Mouse (Mus musculus) gastrocnemius, adult 8-10 months (tissue): ENCODE results near the gene Slmap. TPM values are rescaled to one million over a fixed set of nuclear protein-coding genes. Genes with fewer than 3 reads are reported as not detected.
A peak's percentile ranks its signal among the peaks of the same experiment; 100 is the strongest.

Experiments
- DNase-seq, 2 experiments: peaks; one replicate each; pipeline ENCODE4 v3.0.0; 2022; ENCODE audit warnings: low spot score in 2 of 2
- total RNA-seq, 4 experiments: library from RNA; stranded (reverse); gene quantifications; 2 replicates each; pipeline ENCODE4 v1.2.4; 2022

Gene Slmap
- total RNA-seq, 4 experiments from 2014 or later, result 72.9 to 88.9 (median 79.3) TPM

- no peak for DNase-seq
Observed at GRCm38 (mm10) chr14:26477738-26478137, 57.0 kb downstream of the Slmap start.

DNA sequence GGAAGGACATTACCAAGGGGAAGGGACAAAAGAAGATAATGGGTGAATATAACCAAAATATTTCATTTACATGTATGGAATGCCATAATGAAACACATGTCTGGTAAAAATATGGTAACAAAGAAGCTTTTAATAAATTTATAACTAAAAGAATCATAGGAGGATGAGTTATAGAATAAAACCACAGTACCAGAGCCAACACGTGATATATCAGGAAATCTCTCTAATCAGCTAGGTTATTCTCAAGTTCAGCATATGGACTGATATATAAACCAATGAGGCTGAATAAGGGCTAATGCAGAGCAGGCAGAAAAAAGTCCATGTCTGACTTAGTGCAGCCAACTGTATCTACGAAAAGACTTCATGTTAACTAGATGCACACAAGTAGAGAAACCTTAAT is 58.3 kb downstream of the Slmap start:
- no peak for DNase-seq

DNA sequence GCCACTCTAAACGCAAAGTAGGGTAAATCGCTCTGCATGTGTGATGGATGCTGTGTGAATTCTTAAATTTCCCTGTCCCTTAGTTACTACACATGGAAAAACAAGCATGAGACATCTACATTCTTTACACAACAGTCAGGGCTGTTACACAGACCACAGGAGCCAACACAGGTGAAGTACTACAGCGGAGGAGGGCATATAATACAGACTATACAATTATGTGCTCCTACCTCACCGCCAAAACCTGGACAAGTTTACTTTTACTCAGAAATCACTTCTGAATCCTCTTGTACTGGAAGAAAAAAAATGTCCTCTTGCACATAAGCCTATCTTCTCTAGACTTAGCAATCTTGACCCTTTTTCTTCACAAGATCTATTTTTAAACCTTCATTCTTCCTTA is 66.8 kb downstream of the Slmap start:
- DNase-seq, result no peak

GRCm38 (mm10) chr14:26466544-26467125 is 68.1 kb downstream of the Slmap start:
- DNase-seq, result no peak

DNA sequence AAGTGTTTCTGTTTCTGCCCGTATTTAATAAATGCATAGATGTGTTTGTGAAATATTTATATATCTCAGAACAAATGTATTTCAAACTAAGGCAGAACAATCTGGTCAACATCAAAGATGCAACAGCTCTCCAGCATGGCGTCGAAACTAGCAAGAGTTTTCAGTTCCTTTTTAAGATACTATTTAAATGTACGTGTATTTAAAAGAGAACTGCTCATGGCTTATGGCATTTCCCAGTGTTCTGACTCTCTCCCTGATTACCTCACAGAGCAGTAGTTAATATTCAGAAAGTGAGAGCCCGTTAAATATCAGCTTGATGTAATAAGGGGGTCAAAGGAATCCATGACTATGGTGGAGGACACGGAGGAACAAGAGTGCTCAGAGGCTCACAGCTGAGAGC is 68.8 kb downstream of the Slmap start:
- DNase-seq, result no peak

DNA sequence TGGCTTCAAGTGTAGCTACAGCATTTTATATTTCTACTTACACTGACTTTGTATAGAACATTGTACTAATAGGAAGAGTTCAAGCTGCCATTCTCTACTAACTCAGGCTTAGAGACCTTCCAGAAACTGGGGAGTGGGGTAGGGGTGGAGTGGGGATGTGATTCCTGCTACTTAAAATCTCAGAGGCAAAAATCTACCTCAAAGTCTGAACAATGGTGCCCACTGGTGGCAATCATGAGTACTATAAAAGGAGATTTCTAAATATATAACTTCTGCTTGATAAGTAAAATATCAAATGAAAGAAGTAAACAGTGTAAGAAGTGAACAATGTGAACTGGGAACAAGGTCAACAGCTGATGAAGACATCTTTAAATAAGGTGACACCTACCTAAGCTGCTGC is 75.2 kb downstream of the Slmap start:
- no peak for DNase-seq

- no peak for DNase-seq
Observed at GRCm38 (mm10) chr14:26454851-26455250, 79.9 kb downstream of the Slmap start.

DNA sequence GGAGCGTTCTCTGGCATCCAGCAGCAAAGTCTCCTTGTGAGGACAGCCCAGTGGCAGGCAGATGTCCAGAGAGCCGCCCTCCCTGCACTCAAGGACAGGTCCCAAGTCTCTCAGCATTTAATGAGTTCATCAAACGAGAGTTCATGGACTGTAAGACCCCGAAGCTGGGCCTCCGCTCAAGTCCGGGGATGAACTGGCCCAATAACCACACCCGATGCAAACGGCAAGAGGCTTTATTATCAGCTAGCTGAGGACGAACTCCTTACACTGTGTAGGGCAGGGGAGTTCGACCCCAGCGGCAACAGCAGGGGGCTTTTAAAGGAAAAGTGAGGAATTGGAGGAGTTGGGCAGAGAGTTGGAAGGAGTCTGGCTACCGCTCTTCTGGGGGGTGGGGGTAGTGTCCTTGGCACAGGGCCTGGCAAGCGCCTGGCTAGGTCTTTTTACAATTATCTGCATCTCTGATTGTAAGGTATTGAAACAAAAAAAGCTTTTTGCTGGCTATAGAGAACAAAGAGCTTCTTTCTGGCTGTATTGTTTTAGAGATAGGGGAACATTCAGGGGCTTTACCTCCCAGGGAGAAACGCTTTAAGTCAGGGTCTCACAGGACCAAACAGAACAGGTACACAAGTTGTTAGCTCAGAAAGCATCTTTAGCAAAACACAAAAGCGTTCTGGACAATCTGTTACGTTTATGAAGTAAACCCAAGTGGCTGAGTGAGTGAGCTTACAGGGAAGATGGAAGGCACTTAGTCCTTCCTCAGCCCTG is 84.5 kb downstream of the Slmap start:
- peak; percentile 8 to 30 for DNase-seq

GRCm38 (mm10) chr14:26448581-26448980 is 86.2 kb downstream of the Slmap start:
- DNase-seq, result no peak

GRCm38 (mm10) chr14:26447223-26447622 is 87.5 kb downstream of the Slmap start:
- DNase-seq, result no peak

GRCm38 (mm10) chr14:26446538-26446937 is 88.2 kb downstream of the Slmap start:
- no peak for DNase-seq

- no peak for DNase-seq
Observed at GRCm38 (mm10) chr14:26442534-26442933, 92.2 kb downstream of the Slmap start.

DNA sequence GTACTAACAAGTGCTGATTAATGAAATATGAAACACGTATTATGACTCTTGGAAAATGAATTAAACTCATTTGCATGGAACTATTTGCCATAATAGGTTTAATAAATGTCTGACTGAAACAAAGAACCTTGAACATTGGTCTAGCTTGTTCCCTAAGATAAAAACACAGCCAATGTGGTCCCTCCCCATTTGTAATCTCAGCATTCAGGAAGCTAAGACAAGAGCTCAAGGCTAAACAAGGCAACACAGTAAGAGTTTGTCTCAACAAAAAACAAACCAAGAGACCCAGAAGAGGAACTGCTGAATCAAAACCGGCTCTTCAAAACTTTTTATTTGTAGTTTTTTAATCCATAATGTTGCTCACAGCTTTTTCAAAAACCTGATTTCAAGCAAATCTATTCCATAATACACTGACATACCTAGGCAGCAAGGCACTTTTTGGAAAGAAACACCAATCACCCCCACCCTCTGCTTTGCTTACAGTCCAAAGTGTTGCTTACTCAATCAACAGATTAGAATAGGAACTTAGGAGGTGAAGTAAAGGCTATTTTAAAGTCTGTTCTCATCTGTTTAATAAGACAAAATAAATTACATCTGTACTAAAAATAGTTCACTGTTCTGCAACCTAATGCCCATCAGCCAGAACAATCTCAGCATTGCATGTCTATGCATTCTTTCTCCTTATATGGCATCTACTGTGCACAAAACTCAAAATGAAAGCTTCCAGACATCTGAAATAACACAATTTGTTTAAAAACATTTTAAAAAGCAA is 93.5 kb downstream of the Slmap start:
- no peak for DNase-seq

GRCm38 (mm10) chr14:26439996-26440395 is 94.7 kb downstream of the Slmap start:
- no peak for DNase-seq

DNA sequence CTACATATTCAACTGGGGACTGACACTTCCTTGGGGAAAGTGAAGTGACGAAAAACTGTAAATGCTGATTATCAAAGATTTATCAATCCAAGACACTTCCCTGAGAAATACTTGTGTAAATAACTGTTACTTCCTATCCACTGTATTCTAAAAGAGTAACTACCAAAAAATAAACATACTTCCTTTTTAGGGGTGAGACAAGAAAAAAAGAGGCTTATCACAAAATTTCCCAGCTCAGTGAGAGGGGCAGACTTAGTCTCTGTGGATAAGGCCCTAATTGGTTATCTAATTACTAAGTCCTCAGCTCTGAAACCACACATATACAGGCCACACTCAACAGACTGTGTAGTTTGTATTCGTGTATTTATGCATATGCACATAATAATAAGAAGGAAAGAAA is 97.0 kb downstream of the Slmap start:
- DNase-seq, result no peak

- no peak for DNase-seq
Observed at GRCm38 (mm10) chr14:26436304-26436703, 98.4 kb downstream of the Slmap start.

DNA sequence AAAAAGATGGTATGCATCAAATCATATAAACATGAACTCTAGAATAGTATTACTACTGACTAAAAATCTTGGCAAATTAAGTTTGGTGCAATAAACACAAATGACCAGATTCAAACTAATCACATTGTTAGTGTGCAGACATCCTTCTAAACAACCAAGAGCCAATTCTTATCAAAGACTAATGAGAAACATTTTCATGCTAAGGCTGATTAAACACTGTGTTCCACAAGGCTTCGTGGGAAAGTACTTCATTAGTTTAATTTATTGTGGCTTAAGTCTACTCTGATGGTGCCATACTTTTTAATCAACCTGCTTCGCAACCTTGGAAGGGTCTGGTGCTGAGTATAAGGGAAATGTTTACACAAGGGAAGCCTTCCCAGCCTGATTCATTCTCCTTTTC is 102.4 kb downstream of the Slmap start:
- no peak for DNase-seq

- no peak for DNase-seq
Observed at GRCm38 (mm10) chr14:26431919-26432318, 102.8 kb downstream of the Slmap start.

- no peak for DNase-seq
Observed at GRCm38 (mm10) chr14:26420231-26420630, 114.5 kb downstream of the Slmap start.

GRCm38 (mm10) chr14:26417956-26418355 is 116.8 kb downstream of the Slmap start:
- no peak for DNase-seq

GRCm38 (mm10) chr14:26417088-26417487 is 117.6 kb downstream of the Slmap start:
- no peak for DNase-seq

GRCm38 (mm10) chr14:26413581-26413980 is 121.2 kb downstream of the Slmap start:
- no peak for DNase-seq
